Mouse (Mus musculus): ENCODE measurements around the gene Msl2. TPM values are rescaled to one million over a fixed set of nuclear protein-coding genes. Genes with fewer than 3 reads are reported as not detected.

Msl2 gene
- polyA plus RNA-seq, 1 experiment = 64.0 TPM

DNA sequence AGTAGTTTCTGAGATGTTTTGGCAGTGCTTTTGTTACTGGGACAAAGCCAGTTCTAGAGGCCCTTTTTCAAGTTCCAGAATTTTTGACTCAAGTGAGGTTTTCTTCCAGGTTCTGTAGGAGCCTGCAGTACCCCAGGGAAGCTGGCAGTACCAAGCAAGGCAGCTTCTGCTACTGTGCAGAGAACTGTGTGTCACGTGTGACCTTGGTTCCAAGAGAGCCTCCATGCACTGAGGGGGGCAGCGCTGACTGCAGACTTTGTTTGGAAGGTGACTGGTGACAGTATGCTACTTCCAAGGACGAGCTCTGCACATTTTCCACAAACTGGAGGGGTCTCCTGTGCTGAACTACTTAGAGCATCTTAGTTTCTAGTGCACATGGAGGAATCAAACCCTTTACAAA, 33.5 kb downstream of the Msl2 start:
- WGBS = 94% methylated on average over 3 of the region's 3 CpGs
- H3K4me1 ChIP-seq (replicated peaks; ENCODE audit: control insufficient read depth, insufficient read depth, low read length) = no peaks in the 10 kb centered on the region
- H3K27me3 ChIP-seq (ENCODE audit: control insufficient read depth, insufficient read depth, low read length) = no peaks in the 10 kb centered on the region
- peaks cover 12% of the 10 kb centered on the region for H3K36me3 ChIP-seq (ENCODE audit: control insufficient read depth, insufficient read depth, low read length)
- DNase-seq = no peak
- H3K27ac ChIP-seq (ENCODE audit: control insufficient read depth, insufficient read depth, low read length) = no peak overlapping the region
- H3K4me3 ChIP-seq (ENCODE audit: control insufficient read depth, insufficient read depth, low read length) = no peak overlapping the region
- TF ChIP-seq POLR2A (IDR thresholded peaks at IDR 0.05; ENCODE audit: control insufficient read depth, extremely low read depth, insufficient read depth, low read length, poor library complexity) (no peak), CTCF (IDR thresholded peaks at IDR 0.05; ENCODE audit: borderline replicate concordance, control insufficient read depth, extremely low read depth, insufficient read depth, low read length, poor library complexity) (no peak)

DNA sequence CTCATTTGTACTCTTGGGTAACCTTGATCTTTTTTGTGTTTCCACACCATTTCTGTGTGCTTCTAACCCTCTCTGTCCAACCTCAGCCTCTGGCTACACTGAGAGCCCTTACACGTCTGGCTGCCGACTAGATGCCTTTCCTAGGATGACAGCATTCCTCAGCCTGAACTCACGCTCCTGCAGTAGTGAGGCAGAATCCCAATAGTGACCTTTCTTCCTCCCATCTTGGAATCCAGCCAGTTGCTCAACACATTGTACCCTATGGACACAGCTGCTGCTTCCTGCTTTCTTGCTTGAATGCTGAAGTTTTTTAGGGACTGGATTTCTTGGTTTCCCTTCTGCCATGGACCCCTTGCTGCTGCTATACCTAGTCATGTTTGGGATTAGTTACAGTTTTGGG, 36.1 kb downstream of the Msl2 start:
- 97% methylated on average over 3 of the region's 3 CpGs for WGBS
- H3K4me3 ChIP-seq (ENCODE audit: control insufficient read depth, insufficient read depth, low read length) = no peak overlapping the region
- H3K27me3 ChIP-seq (ENCODE audit: control insufficient read depth, insufficient read depth, low read length) = no peaks in the 10 kb centered on the region
- DNase-seq = no peak
- H3K27ac ChIP-seq (ENCODE audit: control insufficient read depth, insufficient read depth, low read length) = no peak overlapping the region
- no peak for TF ChIP-seq POLR2A (IDR thresholded peaks at IDR 0.05; ENCODE audit: control insufficient read depth, extremely low read depth, insufficient read depth, low read length, poor library complexity)
- TF ChIP-seq CTCF (IDR thresholded peaks at IDR 0.05; ENCODE audit: borderline replicate concordance, control insufficient read depth, extremely low read depth, insufficient read depth, low read length, poor library complexity) = no peak
- H3K4me1 ChIP-seq (replicated peaks; ENCODE audit: control insufficient read depth, insufficient read depth, low read length) = no peaks in the 10 kb centered on the region
- peaks cover 4% of the 10 kb centered on the region; the same call in 1 of the 2 replicates for H3K36me3 ChIP-seq (ENCODE audit: control insufficient read depth, insufficient read depth, low read length)

DNA sequence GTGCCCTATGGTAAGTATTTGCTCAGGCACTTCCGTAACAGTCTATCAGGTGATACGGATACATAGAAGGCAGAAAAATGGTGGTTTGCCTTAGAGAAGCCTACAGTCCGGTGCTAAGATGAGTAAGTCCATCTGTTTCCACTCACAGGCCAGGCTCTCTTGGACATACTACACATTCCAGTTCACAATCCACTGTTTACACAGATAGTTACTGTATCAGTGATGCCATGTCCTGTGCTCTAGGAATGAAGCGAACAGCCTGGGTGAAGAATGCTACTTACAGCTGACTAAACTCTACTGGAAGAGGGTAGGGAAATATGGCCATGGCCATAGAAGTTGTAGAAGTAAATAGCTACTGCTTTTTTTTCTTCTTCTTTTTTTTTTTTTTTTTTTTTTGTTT, 39.4 kb downstream of the Msl2 start:
- DNase-seq = no peak
- Histone ChIP-seq H3K4me1 (replicated peaks; ENCODE audit: control insufficient read depth, insufficient read depth, low read length) (no peaks in the 10 kb centered on the region), H3K27ac (ENCODE audit: control insufficient read depth, insufficient read depth, low read length) (no peak overlapping the region), H3K4me3 (ENCODE audit: control insufficient read depth, insufficient read depth, low read length) (no peak overlapping the region), H3K36me3 (ENCODE audit: control insufficient read depth, insufficient read depth, low read length) (no peaks in the 10 kb centered on the region), H3K27me3 (ENCODE audit: control insufficient read depth, insufficient read depth, low read length) (no peaks in the 10 kb centered on the region)
- no peak for TF ChIP-seq POLR2A (IDR thresholded peaks at IDR 0.05; ENCODE audit: control insufficient read depth, extremely low read depth, insufficient read depth, low read length, poor library complexity)
- TF ChIP-seq CTCF (IDR thresholded peaks at IDR 0.05; ENCODE audit: borderline replicate concordance, control insufficient read depth, extremely low read depth, insufficient read depth, low read length, poor library complexity) = no peak
- 96% methylated on average over 4 of the region's 4 CpGs for WGBS

DNA sequence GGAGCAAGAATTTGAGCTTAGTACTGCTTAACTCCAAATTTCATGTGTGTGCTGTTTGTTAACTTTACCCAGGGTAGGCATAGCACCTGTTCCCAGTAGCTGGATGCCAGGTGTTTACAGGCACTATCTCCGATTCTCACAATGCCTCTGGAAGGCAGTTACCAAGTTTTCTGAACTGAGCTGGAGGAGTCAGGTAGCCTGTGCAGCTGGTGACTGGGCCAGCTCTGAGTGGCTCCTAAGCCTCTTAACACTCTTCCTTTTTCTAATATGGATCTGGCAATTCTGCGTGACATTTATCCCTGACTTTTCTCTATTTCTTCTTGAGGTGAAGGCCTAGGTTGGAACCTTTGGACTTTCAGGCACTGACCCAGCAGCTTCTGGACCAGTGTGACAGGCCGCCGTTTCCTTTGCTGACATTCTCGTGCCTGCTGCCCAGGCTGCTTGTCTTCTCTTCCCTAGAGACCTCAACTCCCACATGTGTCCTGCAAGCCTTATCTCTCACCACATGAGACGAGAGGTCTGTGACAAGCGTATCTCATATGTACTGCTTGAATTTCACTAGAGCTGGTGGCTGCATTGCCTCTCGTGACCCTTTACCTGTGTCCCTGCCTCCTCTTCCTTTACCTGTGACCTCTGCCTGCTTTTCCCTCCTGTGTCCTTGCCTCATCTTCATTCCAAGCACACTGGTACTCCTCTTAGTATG, 40.4 kb downstream of the Msl2 start:
- no peak for DNase-seq
- Histone ChIP-seq H3K4me1 (replicated peaks; ENCODE audit: control insufficient read depth, insufficient read depth, low read length) (no peaks in the 10 kb centered on the region), H3K27ac (ENCODE audit: control insufficient read depth, insufficient read depth, low read length) (no peak overlapping the region), H3K36me3 (ENCODE audit: control insufficient read depth, insufficient read depth, low read length) (no peaks in the 10 kb centered on the region), H3K4me3 (ENCODE audit: control insufficient read depth, insufficient read depth, low read length) (no peak overlapping the region), H3K27me3 (ENCODE audit: control insufficient read depth, insufficient read depth, low read length) (no peaks in the 10 kb centered on the region)
- 92% methylated on average over 8 of the region's 8 CpGs for WGBS
- no peak for TF ChIP-seq POLR2A (IDR thresholded peaks at IDR 0.05; ENCODE audit: control insufficient read depth, extremely low read depth, insufficient read depth, low read length, poor library complexity)
- TF ChIP-seq CTCF (IDR thresholded peaks at IDR 0.05; ENCODE audit: borderline replicate concordance, control insufficient read depth, extremely low read depth, insufficient read depth, low read length, poor library complexity) = no peak

DNA sequence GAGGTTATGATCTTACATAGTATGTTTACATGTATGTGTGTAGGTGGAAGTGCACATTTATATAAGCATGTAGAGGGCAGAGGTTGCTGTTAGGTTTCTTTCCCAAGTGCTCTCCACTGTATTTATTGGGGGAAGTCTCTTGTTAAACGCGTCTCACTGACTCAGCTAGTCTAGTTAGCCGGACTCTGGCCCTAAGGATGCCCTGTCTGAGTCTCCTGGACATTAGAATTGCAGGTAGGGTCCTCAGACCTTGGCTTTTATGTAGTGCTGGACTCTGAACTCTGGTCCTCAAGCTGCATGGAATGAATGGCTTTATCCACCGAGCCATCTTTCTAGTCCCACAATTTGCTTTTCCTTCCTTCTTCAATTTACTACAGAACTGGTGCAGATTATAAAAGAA, 69.7 kb downstream of the Msl2 start:
- no peaks in the 10 kb centered on the region for H3K36me3 ChIP-seq (ENCODE audit: control insufficient read depth, insufficient read depth, low read length)
- H3K4me3 ChIP-seq (ENCODE audit: control insufficient read depth, insufficient read depth, low read length) = no peak overlapping the region
- WGBS = 93% methylated on average over 4 of the region's 4 CpGs
- no peaks in the 10 kb centered on the region for H3K4me1 ChIP-seq (replicated peaks; ENCODE audit: control insufficient read depth, insufficient read depth, low read length)
- H3K27ac ChIP-seq (ENCODE audit: control insufficient read depth, insufficient read depth, low read length) = no peak overlapping the region
- no peaks in the 10 kb centered on the region for H3K27me3 ChIP-seq (ENCODE audit: control insufficient read depth, insufficient read depth, low read length)
- DNase-seq = no peak
- TF ChIP-seq POLR2A (IDR thresholded peaks at IDR 0.05; ENCODE audit: control insufficient read depth, extremely low read depth, insufficient read depth, low read length, poor library complexity) (no peak), CTCF (IDR thresholded peaks at IDR 0.05; ENCODE audit: borderline replicate concordance, control insufficient read depth, extremely low read depth, insufficient read depth, low read length, poor library complexity) (no peak)

DNA sequence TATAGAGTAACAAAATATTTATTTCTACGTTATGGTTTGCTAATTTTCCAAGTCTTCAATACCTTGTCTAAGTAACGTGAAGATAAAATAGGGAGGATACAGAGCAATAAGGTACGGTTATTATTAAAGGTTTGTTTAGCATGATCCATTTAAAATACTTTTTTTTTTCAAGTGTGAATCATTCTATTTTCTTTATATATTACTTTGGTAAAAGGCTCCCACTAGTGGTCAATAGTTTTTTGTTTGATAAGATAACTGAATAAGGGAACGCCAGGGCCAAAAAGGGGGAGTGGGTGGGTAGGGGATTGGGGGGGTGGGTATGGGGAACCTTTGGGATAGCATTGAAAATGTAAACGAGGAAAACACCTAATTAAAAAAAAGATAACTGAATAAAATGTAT, 79.0 kb downstream of the Msl2 start:
- H3K4me3 ChIP-seq (ENCODE audit: control insufficient read depth, insufficient read depth, low read length) = no peak overlapping the region
- H3K27me3 ChIP-seq (ENCODE audit: control insufficient read depth, insufficient read depth, low read length) = no peaks in the 10 kb centered on the region
- H3K4me1 ChIP-seq (replicated peaks; ENCODE audit: control insufficient read depth, insufficient read depth, low read length) = no peaks in the 10 kb centered on the region
- TF ChIP-seq POLR2A (IDR thresholded peaks at IDR 0.05; ENCODE audit: control insufficient read depth, extremely low read depth, insufficient read depth, low read length, poor library complexity) = no peak
- TF ChIP-seq CTCF (IDR thresholded peaks at IDR 0.05; ENCODE audit: borderline replicate concordance, control insufficient read depth, extremely low read depth, insufficient read depth, low read length, poor library complexity) = no peak
- H3K36me3 ChIP-seq (ENCODE audit: control insufficient read depth, insufficient read depth, low read length) = no peaks in the 10 kb centered on the region
- no peak for DNase-seq
- no peak overlapping the region for H3K27ac ChIP-seq (ENCODE audit: control insufficient read depth, insufficient read depth, low read length)
- WGBS = 85% methylated on average over 5 of the region's 5 CpGs

Other genes with a start within 250 kb of the Msl2 start
- gene Pccb, start 39.2 kb upstream of the Msl2 start, polyA plus RNA-seq (2012; rRNA removed) = 43.4 and 43.8 TPM in 2 replicates
- 1.0 and 2.7 TPM in 2 replicates for gene Ppp2r3a, start 177.7 kb downstream of the Msl2 start, polyA plus RNA-seq (2012; rRNA removed)